Mouse (Mus musculus): ENCODE results near the gene Phf10. TPM values are rescaled to one million over a fixed set of nuclear protein-coding genes. Genes with fewer than 3 reads are reported as not detected.
"Not testable (repeated sequence)": the region's sequence is repeated elsewhere in the genome, so short reads cannot be mapped to it uniquely, and the experiment has no call there.

The Phf10 gene
- total and polyA plus RNA-seq, 2 experiments from 2014 or later, result 13.2 to 59.3 TPM

- TF ChIP-seq CTCF (IDR thresholded peaks at IDR 0.05; ENCODE audit: low read depth), result no peak
- peaks cover 42% of the 10 kb centered on the region for H3K36me3 ChIP-seq (ENCODE audit: insufficient read depth)
- H3K27me3 ChIP-seq (ENCODE audit: insufficient read depth, low read length), result no peaks in the 10 kb centered on the region
- no peak for ATAC-seq
- H3K9me3 ChIP-seq (ENCODE audit: low read length), result no peaks in the 10 kb centered on the region
- no peak overlapping the region for H3K27ac ChIP-seq (ENCODE audit: low read depth, low read length)
- H3K4me2 ChIP-seq (ENCODE audit: low read depth), result no peak overlapping the region
- no peak overlapping the region for H3K4me3 ChIP-seq (ENCODE audit: low read depth, low read length)
- no peak overlapping the region for H3K9ac ChIP-seq
- peaks cover under 1% of the 10 kb centered on the region; the same call in 1 of the 2 replicates for H3K4me1 ChIP-seq (ENCODE audit: insufficient read depth)
- 83% methylated on average over 7 of the region's 7 CpGs for WGBS
- DNase-seq, result no peak
Measured at GRCm38 (mm10) chr17:14949161-14949827, 11.8 kb downstream of the Phf10 start.

GRCm38 (mm10) chr17:14944551-14944950, 16.5 kb downstream of the Phf10 start:
- H3K9ac ChIP-seq, result no peak overlapping the region
- H3K4me1 ChIP-seq (ENCODE audit: insufficient read depth), result peaks cover 12% of the 10 kb centered on the region
- WGBS, result 89% methylated on average over 1 of the region's 1 CpGs
- H3K9me3 ChIP-seq (ENCODE audit: low read length), result no peaks in the 10 kb centered on the region
- TF ChIP-seq CTCF (IDR thresholded peaks at IDR 0.05; ENCODE audit: low read depth), result no peak
- no peak for ATAC-seq
- no peak for DNase-seq
- no peak overlapping the region for H3K4me2 ChIP-seq (ENCODE audit: low read depth)
- H3K27ac ChIP-seq (ENCODE audit: low read depth, low read length), result no peak overlapping the region
- no peaks in the 10 kb centered on the region for H3K27me3 ChIP-seq (ENCODE audit: insufficient read depth, low read length)
- peaks cover 16% of the 10 kb centered on the region for H3K36me3 ChIP-seq (ENCODE audit: insufficient read depth)
- no peak overlapping the region for H3K4me3 ChIP-seq (ENCODE audit: low read depth, low read length)

GRCm38 (mm10) chr17:14943729-14944059, 17.4 kb downstream of the Phf10 start:
- H3K36me3 ChIP-seq (ENCODE audit: insufficient read depth), result peaks cover 11% of the 10 kb centered on the region
- H3K9me3 ChIP-seq (ENCODE audit: low read length), result no peaks in the 10 kb centered on the region
- H3K4me2 ChIP-seq (ENCODE audit: low read depth), result peak overlapping the region; percentile 95
- peak overlapping the region; percentile 94 for H3K4me3 ChIP-seq (ENCODE audit: low read depth, low read length)
- H3K27ac ChIP-seq (ENCODE audit: low read depth, low read length), result peak overlapping the region; percentile 85
- no peaks in the 10 kb centered on the region for H3K27me3 ChIP-seq (ENCODE audit: insufficient read depth, low read length)
- peaks cover 12% of the 10 kb centered on the region for H3K4me1 ChIP-seq (ENCODE audit: insufficient read depth)
- no peak for TF ChIP-seq CTCF (IDR thresholded peaks at IDR 0.05; ENCODE audit: low read depth)
- ATAC-seq, result no peak
- peak; percentile 5 for DNase-seq
- H3K9ac ChIP-seq, result peak overlapping the region; percentile 88
- WGBS, result 19% methylated on average over 16 of the region's 16 CpGs

GRCm38 (mm10) chr17:14943009-14943728, 17.9 kb downstream of the Phf10 start, which contains the start of the genes Wdr27 and 1600012H06Rik:
Wdr27 (minus strand) TSS chr17:14943158.
1600012H06Rik (plus strand) TSS chr17:14943184.
- DNase-seq (peak; percentile 99), ATAC-seq (peak; percentile 100)
- under 1% methylated on average over 53 of the region's 54 CpGs for WGBS
- Histone ChIP-seq H3K36me3 (ENCODE audit: insufficient read depth) (peaks cover 7% of the 10 kb centered on the region), H3K4me3 (ENCODE audit: low read depth, low read length) (peak within 1 kb of the TSS; percentile 94), H3K4me1 (ENCODE audit: insufficient read depth) (peaks cover 12% of the 10 kb centered on the region), H3K27ac (ENCODE audit: low read depth, low read length) (peak within 1 kb of the TSS; percentile 85), H3K9me3 (ENCODE audit: low read length) (no peaks in the 10 kb centered on the region), H3K4me2 (ENCODE audit: low read depth) (peak within 1 kb of the TSS; percentile 95), H3K9ac (peak within 1 kb of the TSS; percentile 88), H3K27me3 (ENCODE audit: insufficient read depth, low read length) (no peaks in the 10 kb centered on the region)
- TF ChIP-seq CTCF (IDR thresholded peaks at IDR 0.05; ENCODE audit: low read depth), result no peak

- H3K4me2 ChIP-seq (ENCODE audit: low read depth), result peak overlapping the region; percentile 95
- not testable (repeated sequence) for ATAC-seq; H3K27ac ChIP-seq (ENCODE audit: low read depth, low read length); H3K36me3 ChIP-seq (ENCODE audit: insufficient read depth); H3K27me3 ChIP-seq (ENCODE audit: insufficient read depth, low read length); H3K9me3 ChIP-seq (ENCODE audit: low read length); DNase-seq
- H3K9ac ChIP-seq, result peak overlapping the region; percentile 88
- H3K4me3 ChIP-seq (ENCODE audit: low read depth, low read length), result peak overlapping the region; percentile 94
- 61% methylated on average over 6 of the region's 6 CpGs for WGBS
- H3K4me1 ChIP-seq (ENCODE audit: insufficient read depth), result peaks cover 12% of the 10 kb centered on the region
Measured at GRCm38 (mm10) chr17:14942181-14942580, 18.9 kb downstream of the Phf10 start.

GRCm38 (mm10) chr17:14935841-14936605, 25.1 kb downstream of the Phf10 start:
- 70% methylated on average over 5 of the region's 5 CpGs for WGBS
- DNase-seq, result no peak
- H3K9ac ChIP-seq, result no peak overlapping the region
- no peak for ATAC-seq
- H3K36me3 ChIP-seq (ENCODE audit: insufficient read depth), result no peaks in the 10 kb centered on the region
- no peak overlapping the region for H3K4me2 ChIP-seq (ENCODE audit: low read depth)
- no peaks in the 10 kb centered on the region for H3K9me3 ChIP-seq (ENCODE audit: low read length)
- H3K27me3 ChIP-seq (ENCODE audit: insufficient read depth, low read length), result no peaks in the 10 kb centered on the region
- H3K27ac ChIP-seq (ENCODE audit: low read depth, low read length), result no peak overlapping the region
- no peak overlapping the region for H3K4me3 ChIP-seq (ENCODE audit: low read depth, low read length)
- H3K4me1 ChIP-seq (ENCODE audit: insufficient read depth), result no peaks in the 10 kb centered on the region
- no peak for TF ChIP-seq CTCF (IDR thresholded peaks at IDR 0.05; ENCODE audit: low read depth)

GRCm38 (mm10) chr17:14935280-14935679, 25.8 kb downstream of the Phf10 start:
- not testable (repeated sequence) for H3K27ac ChIP-seq (ENCODE audit: low read depth, low read length); H3K4me3 ChIP-seq (ENCODE audit: low read depth, low read length); DNase-seq; H3K4me1 ChIP-seq (ENCODE audit: insufficient read depth); H3K27me3 ChIP-seq (ENCODE audit: insufficient read depth, low read length); H3K4me2 ChIP-seq (ENCODE audit: low read depth); ATAC-seq; H3K9ac ChIP-seq; H3K9me3 ChIP-seq (ENCODE audit: low read length); H3K36me3 ChIP-seq (ENCODE audit: insufficient read depth)
- 85% methylated on average over 14 of the region's 14 CpGs for WGBS

Measured in forebrain, postnatal 0 days (tissue).